Mouse (Mus musculus) lung, postnatal 0 days (tissue): Measurements from ENCODE around the gene Dmrt3. TPM values are rescaled to one million over a fixed set of nuclear protein-coding genes. Genes with fewer than 3 reads are reported as not detected.

Experiments
- ATAC-seq: fragments of 200-750 bp; cut with Nextera tagmentation; 2 replicates; pipeline ENCODE4 v1.8.0; 2017; ENCODE audit warnings: moderate library complexity
- DNase-seq: peaks from one replicate; pipeline ENCODE4 v3.0.0-alpha.2; 2016; ENCODE audit warnings: low spot score
- H3K27ac ChIP-seq: fragments of 300-500 bp; sonication (generic); 2 replicates; pipeline ENCODE4 v1.5.1; 2014; ENCODE audit warnings: antibody characterized with exemption, mild to moderate bottlenecking, low read length, mixed read lengths
- H3K27me3 ChIP-seq: fragments of 300-500 bp; sonication (generic); replicated peaks from 2 replicates; pipeline ENCODE4 v1.6.1; 2014; ENCODE audit warnings: low read length, mixed read lengths; ENCODE audit not compliant: insufficient read depth
- H3K36me3 ChIP-seq: fragments of 300-500 bp; sonication (generic); 2 replicates; pipeline ENCODE4 v1.6.1; 2014; ENCODE audit warnings: low read length, mixed read lengths; ENCODE audit not compliant: insufficient read depth
- H3K4me1 ChIP-seq: fragments of 300-500 bp; sonication (generic); 2 replicates; pipeline ENCODE4 v1.6.1; 2014; ENCODE audit warnings: antibody characterized with exemption, low read depth, low read length, mixed read lengths; ENCODE audit not compliant: insufficient read depth
- H3K4me2 ChIP-seq: fragments of 300-500 bp; sonication (generic); replicated peaks from 2 replicates; pipeline ENCODE4 v1.6.1; 2014; ENCODE audit warnings: low read depth, mild to moderate bottlenecking, low read length, moderate library complexity, mixed read lengths
- H3K4me3 ChIP-seq: fragments of 300-500 bp; sonication (generic); 2 replicates; pipeline ENCODE4 v1.5.1; 2014; ENCODE audit warnings: low read depth, low read length
- H3K9ac ChIP-seq: fragments of 300-500 bp; sonication (generic); replicated peaks from 2 replicates; pipeline ENCODE4 v1.6.1; 2014; ENCODE audit warnings: low read depth, mild to moderate bottlenecking
- H3K9me3 ChIP-seq: fragments of 300-500 bp; sonication (generic); 2 replicates; pipeline ENCODE4 v1.6.1; 2016; ENCODE audit warnings: low read length, mixed read lengths
- CTCF ChIP-seq: IDR thresholded peaks from 2 replicates; pipeline ENCODE4 v1.5.1; 2016; ENCODE audit warnings: antibody characterized with exemption, mild to moderate bottlenecking
- EP300 ChIP-seq: IDR thresholded peaks from 2 replicates; pipeline ENCODE4 v1.6.1; 2016; ENCODE audit warnings: antibody characterized with exemption, mild to moderate bottlenecking, control low read depth
- WGBS: fragments of 180-500 bp; shearing (Covaris S2); extraction: QIAGEN DNeasy Blood & Tissue Kit; methylation state at CpG from one replicate; pipeline ENCODE4 v1.1.7; 2014; 5-methylcytosine and 5-hydroxymethylcytosine counted together
- polyA plus RNA-seq: library from polyadenylated mRNA; unstranded; fragments of >200 nt; fragmentation: Nextera tagmentation; extraction: Ambion mirVana; gene quantifications from 2 replicates; pipeline ENCODE4 v1.2.1, GENCODE M21; 2015

The Dmrt3 gene
- polyA plus RNA-seq, 1 experiment from 2014 or later = 0.07 TPM

- peaks cover 8% of the 10 kb centered on the region; the same call in 1 of the 2 replicates for H3K4me1 ChIP-seq
- H3K27ac ChIP-seq = no peak overlapping the region
- no peaks in the 10 kb centered on the region for H3K36me3 ChIP-seq
- H3K9ac ChIP-seq = no peak overlapping the region
- H3K9me3 ChIP-seq = no peaks in the 10 kb centered on the region
- 10% methylated on average over 13 of the region's 13 CpGs for WGBS
- no peak overlapping the region for H3K4me2 ChIP-seq
- DNase-seq = no peak
- H3K4me3 ChIP-seq = no peak overlapping the region
- TF ChIP-seq EP300 (no peak), CTCF (no peak)
- H3K27me3 ChIP-seq = peaks cover 83% of the 10 kb centered on the region
- no peak for ATAC-seq
Observed at GRCm38 (mm10) chr19:25613476-25614300, 3.6 kb downstream of the Dmrt3 start.

- WGBS = 7% methylated on average over 6 of the region's 6 CpGs
- TF ChIP-seq EP300 (no peak), CTCF (no peak)
- Histone ChIP-seq H3K27me3 (peaks cover 68% of the 10 kb centered on the region), H3K4me3 (no peak overlapping the region), H3K4me1 (peaks cover under 1% of the 10 kb centered on the region; the same call in 1 of the 2 replicates), H3K36me3 (no peaks in the 10 kb centered on the region), H3K9me3 (no peaks in the 10 kb centered on the region), H3K4me2 (no peak overlapping the region), H3K9ac (no peak overlapping the region), H3K27ac (no peak overlapping the region)
- DNase-seq (no peak), ATAC-seq (no peak)
Observed at GRCm38 (mm10) chr19:25615889-25616288, 5.8 kb downstream of the Dmrt3 start.

GRCm38 (mm10) chr19:25622291-25623251 lies 12.5 kb downstream of the Dmrt3 start:
- Histone ChIP-seq H3K4me1 (no peaks in the 10 kb centered on the region), H3K36me3 (no peaks in the 10 kb centered on the region), H3K9ac (no peak overlapping the region), H3K4me2 (peak overlapping the region; percentile 29), H3K27ac (no peak overlapping the region), H3K27me3 (peaks cover 41% of the 10 kb centered on the region), H3K4me3 (no peak overlapping the region), H3K9me3 (no peaks in the 10 kb centered on the region)
- peak; percentile 75 for ATAC-seq
- peak; percentile 70 for DNase-seq
- peak; percentile 79 for TF ChIP-seq CTCF
- no peak for TF ChIP-seq EP300
- WGBS = 32% methylated on average over 54 of the region's 54 CpGs

GRCm38 (mm10) chr19:25628490-25628889 lies 18.4 kb downstream of the Dmrt3 start:
- ATAC-seq (no peak; the same call in 1 of the 2 replicates), DNase-seq (peak; percentile 71)
- peak; percentile 94 for TF ChIP-seq CTCF
- TF ChIP-seq EP300 = no peak
- Histone ChIP-seq H3K4me2 (no peak overlapping the region), H3K4me3 (no peak overlapping the region), H3K9me3 (no peaks in the 10 kb centered on the region), H3K27ac (no peak overlapping the region), H3K9ac (no peak overlapping the region), H3K36me3 (no peaks in the 10 kb centered on the region), H3K4me1 (no peaks in the 10 kb centered on the region), H3K27me3 (peaks cover 16% of the 10 kb centered on the region)
- 8% methylated on average over 9 of the region's 9 CpGs for WGBS

- Histone ChIP-seq H3K4me2 (no peak overlapping the region), H3K27ac (no peak overlapping the region), H3K27me3 (no peaks in the 10 kb centered on the region), H3K4me1 (no peaks in the 10 kb centered on the region), H3K9me3 (no peaks in the 10 kb centered on the region), H3K4me3 (no peak overlapping the region), H3K9ac (no peak overlapping the region), H3K36me3 (no peaks in the 10 kb centered on the region)
- WGBS = 41% methylated on average over 5 of the region's 5 CpGs
- DNase-seq = no peak
- TF ChIP-seq EP300 (no peak), CTCF (no peak)
- ATAC-seq = no peak
Observed at GRCm38 (mm10) chr19:25635119-25635518, 25.0 kb downstream of the Dmrt3 start.

GRCm38 (mm10) chr19:25635622-25636244 lies 25.6 kb downstream of the Dmrt3 start:
- DNase-seq = peak; percentile 80
- Histone ChIP-seq H3K4me1 (no peaks in the 10 kb centered on the region), H3K36me3 (no peaks in the 10 kb centered on the region), H3K4me2 (peak overlapping the region; percentile 25; the same call in 1 of the 2 replicates), H3K4me3 (no peak overlapping the region), H3K9ac (no peak overlapping the region), H3K27ac (no peak overlapping the region), H3K27me3 (no peaks in the 10 kb centered on the region), H3K9me3 (no peaks in the 10 kb centered on the region)
- no peak for TF ChIP-seq EP300
- TF ChIP-seq CTCF = peak; percentile 95
- peak; percentile 52 for ATAC-seq
- 9% methylated on average over 22 of the region's 22 CpGs for WGBS
